Mouse (Mus musculus) embryo, embryonic 11.5 days (tissue): ENCODE results near the gene Rln1.

Source experiments
- DNase-seq: peaks from one replicate; pipeline ENCODE4 v3.0.0-alpha.2; 2012; ENCODE audit warnings: low read depth, low spot score

The Rln1 gene

DNA sequence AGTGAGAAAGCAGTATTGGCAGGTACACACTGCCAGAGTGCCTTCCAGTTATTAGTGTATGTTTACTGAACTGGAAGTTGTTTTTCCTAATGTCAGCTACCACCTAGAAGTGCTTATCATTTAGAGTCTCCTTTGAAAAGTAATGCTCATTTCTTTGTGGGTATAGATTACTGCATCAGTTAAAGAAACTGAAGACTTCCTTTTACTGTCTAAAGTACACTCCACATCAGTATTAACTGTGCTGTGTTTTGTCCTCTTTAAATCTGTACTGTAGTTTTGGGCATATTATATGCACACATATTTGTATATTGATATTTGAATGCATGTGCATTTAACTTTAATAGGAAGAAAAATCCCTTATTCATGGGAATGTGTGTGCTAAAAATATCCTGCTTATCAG, 38.3 kb downstream of the Rln1 start:
- no peak for DNase-seq

DNA sequence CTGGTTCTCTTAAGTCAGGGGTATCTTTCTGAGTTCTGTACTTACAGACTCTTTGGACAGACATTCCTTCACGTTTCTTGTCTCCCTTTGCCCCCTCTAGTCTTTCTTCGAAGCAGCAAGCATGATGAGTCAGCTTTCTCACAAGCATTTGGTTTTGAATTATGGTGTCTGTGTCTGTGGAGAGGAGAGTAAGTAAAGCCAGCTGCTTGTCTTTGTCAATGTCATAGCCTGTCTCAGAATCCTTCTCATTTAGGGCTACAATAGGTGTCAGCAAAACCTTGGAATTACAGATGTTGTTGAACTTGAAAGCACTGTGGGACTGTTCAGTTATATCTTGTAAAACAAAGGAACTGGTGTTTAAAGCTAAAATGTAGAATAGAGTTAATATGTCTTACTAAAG, 39.7 kb downstream of the Rln1 start:
- no peak for DNase-seq

DNA sequence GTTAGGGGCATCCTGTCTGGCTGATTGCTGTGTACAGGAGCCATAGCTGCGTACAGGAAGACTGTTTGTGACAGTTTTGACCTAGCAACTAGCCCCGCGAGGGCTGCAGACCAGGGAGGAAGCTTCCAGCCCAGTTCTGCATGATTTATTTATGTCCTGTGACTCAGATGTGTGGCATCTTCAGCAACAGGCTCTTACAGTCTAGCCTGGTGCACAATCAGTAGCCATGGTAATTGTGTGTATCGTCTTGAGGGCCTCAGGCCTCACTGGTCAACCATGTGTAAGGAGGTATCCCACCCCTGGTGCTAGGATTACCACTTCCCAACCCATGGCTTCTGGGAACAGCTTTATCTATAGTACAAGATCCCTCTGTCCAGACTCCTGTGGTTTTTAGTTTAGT, 41.9 kb downstream of the Rln1 start:
- DNase-seq: no peak

DNA sequence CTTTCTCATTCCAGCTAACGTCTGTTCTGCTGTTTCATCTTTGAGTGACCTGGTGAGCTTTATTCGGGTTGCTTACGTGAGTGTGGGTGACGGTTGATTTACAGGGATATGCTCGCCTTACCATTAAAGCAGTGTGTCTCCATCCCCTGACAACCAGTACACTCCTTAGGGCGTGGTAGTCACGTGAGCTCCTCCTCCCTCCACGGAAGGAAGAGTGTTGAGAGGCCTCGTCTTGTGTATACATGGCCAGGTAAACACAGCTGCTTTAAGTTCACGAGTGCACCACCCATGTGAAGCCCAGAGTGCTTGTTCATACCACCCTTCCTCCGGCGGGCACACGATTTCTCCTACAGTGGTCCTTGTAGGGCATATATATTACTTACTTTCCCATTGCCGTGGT, 42.9 kb downstream of the Rln1 start:
- no peak for DNase-seq

DNA sequence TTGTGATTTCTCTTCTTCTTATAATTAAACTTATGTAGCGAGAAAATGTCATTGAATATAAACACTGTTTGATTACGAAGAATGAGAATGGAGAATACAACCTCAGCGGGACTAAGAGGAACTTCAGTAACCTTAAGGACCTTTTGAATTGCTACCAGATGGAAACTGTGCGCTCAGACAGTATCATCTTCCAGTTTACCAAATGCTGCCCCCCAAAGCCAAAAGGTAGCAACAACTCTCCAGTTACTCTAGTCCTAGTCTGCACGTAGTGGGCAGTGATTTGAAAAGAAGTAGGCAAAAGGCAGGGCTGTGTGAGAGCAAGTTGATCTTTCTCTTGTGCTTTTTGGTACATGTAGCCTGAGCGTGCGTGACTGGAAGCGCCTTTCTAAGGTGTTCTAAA, 46.6 kb downstream of the Rln1 start:
- DNase-seq: no peak

DNA sequence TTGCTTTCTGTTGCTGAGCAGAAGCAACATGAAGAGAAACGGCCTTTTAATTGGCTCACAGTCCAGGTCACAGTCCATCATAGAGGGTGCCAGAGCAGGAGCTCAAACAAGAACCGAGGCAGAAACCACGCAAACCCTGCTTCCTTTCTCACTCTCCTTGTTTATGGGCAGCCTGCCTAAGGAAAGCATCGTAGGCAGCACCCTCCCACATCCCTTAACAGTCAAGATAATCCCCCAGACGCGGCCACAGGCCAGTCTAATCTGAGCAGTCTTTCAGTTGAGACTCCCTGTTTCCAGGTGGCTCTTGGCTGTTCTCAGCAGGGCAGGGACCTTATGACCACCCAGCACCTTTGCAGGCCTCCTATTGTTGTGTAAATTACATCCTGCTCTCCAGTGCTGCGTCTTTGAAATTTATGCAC, 49.0 kb downstream of the Rln1 start:
- DNase-seq: no peak
